Mouse (Mus musculus): ENCODE results near the gene Olfr266. TPM values are rescaled to one million over a fixed set of nuclear protein-coding genes. Genes with fewer than 3 reads are reported as not detected.

Olfr266 gene
- total RNA-seq (2014; fragmentation: Nextera tagmentation) (not detected in 2 replicates), total RNA-seq (2017) (0.23 and 0.27 TPM in 2 replicates), polyA plus RNA-seq (2012) (not detected in 2 replicates)

GRCm38 (mm10) chr3:106826187-106826586 is at the start of gene Olfr266:
TSS of gene Olfr266 (minus strand) at chr3:106826287.
- no peaks in the 10 kb centered on the region for H3K36me3 ChIP-seq (replicated peaks)
- no peak within 1 kb of the TSS for H3K4me3 ChIP-seq (ENCODE audit: low read depth, low read length)
- ATAC-seq (ENCODE audit: extremely low read depth, insufficient number of reproducible peaks, low FRiP score, poor library complexity, severe bottlenecking) = no peak
- H3K9me3 ChIP-seq (replicated peaks) = no peaks in the 10 kb centered on the region
- TF ChIP-seq POLR2AphosphoS5 (IDR thresholded peaks at IDR 0.05; ENCODE audit: insufficient replicate concordance, low read depth, low read length) (no peak), TAL1 (conservative IDR thresholded peaks at IDR 0.05; ENCODE audit: low read depth, low read length) (no peak)
- no peak for DNase-seq (ENCODE audit: low spot score)
- H3K4me1 ChIP-seq (ENCODE audit: insufficient read depth, low read depth, low read length) = no peaks in the 10 kb centered on the region
- H3K27me3 ChIP-seq (ENCODE audit: insufficient read depth, low read length) = no peaks in the 10 kb centered on the region

DNA sequence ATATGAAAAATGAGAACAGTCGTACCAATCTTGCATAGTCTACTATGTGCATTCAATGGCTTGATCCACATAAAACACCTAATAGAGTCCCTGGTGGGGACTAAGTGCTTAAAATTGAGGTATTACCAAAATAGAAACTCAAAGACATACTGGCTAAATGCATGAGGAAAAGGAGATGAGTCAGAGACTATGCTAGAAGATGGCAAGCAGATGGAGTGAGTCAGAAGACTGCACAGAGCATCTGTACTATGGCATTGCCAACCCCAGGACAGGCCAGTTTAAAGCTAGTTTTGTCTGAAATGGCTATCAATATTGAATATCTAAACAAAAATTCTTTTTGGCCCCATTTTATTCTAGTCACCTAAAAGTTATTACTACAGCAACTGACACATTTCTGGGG is 49.5 kb upstream of the Olfr266 start:
- no peak for TF ChIP-seq TAL1 (conservative IDR thresholded peaks at IDR 0.05; ENCODE audit: low read depth, low read length)
- TF ChIP-seq POLR2AphosphoS5 (IDR thresholded peaks at IDR 0.05; ENCODE audit: insufficient replicate concordance, low read depth, low read length) = no peak
- TF ChIP-seq GATA1 (IDR thresholded peaks at IDR 0.05; ENCODE audit: borderline replicate concordance, low read length) = no peak
- TF ChIP-seq CTCF (IDR thresholded peaks at IDR 0.05; ENCODE audit: low read depth, low read length) = no peak
- no peak for TF ChIP-seq GATA2 (IDR thresholded peaks at IDR 0.05; ENCODE audit: borderline replicate concordance, low read depth, low read length)
- no peaks in the 10 kb centered on the region for H3K9me3 ChIP-seq (replicated peaks)
- DNase-seq (ENCODE audit: low spot score) (no peak), ATAC-seq (ENCODE audit: extremely low read depth, insufficient number of reproducible peaks, low FRiP score, poor library complexity, severe bottlenecking) (no peak)
- no peaks in the 10 kb centered on the region for H3K27me3 ChIP-seq (ENCODE audit: insufficient read depth, low read length)
- no peaks in the 10 kb centered on the region for H3K36me3 ChIP-seq (replicated peaks)
- H3K4me3 ChIP-seq (ENCODE audit: low read depth, low read length) = no peak overlapping the region
- no peaks in the 10 kb centered on the region for H3K4me1 ChIP-seq (ENCODE audit: insufficient read depth, low read depth, low read length)

- Histone ChIP-seq H3K4me1 (ENCODE audit: insufficient read depth, low read depth, low read length) (no peaks in the 10 kb centered on the region), H3K9me3 (replicated peaks) (no peaks in the 10 kb centered on the region), H3K27me3 (ENCODE audit: insufficient read depth, low read length) (no peaks in the 10 kb centered on the region), H3K4me3 (ENCODE audit: low read depth, low read length) (no peak overlapping the region), H3K36me3 (replicated peaks) (no peaks in the 10 kb centered on the region)
- DNase-seq (ENCODE audit: low spot score) = no peak
- TF ChIP-seq CTCF (IDR thresholded peaks at IDR 0.05; ENCODE audit: low read depth, low read length) = no peak
- TF ChIP-seq POLR2AphosphoS5 (IDR thresholded peaks at IDR 0.05; ENCODE audit: insufficient replicate concordance, low read depth, low read length) = no peak
- no peak for TF ChIP-seq GATA2 (IDR thresholded peaks at IDR 0.05; ENCODE audit: borderline replicate concordance, low read depth, low read length)
- TF ChIP-seq GATA1 (IDR thresholded peaks at IDR 0.05; ENCODE audit: borderline replicate concordance, low read length) = no peak
- no peak for ATAC-seq (ENCODE audit: extremely low read depth, insufficient number of reproducible peaks, low FRiP score, poor library complexity, severe bottlenecking)
Measured at GRCm38 (mm10) chr3:106872893-106873292, 46.8 kb upstream of the Olfr266 start.

GRCm38 (mm10) chr3:106832107-106832506 is 6.0 kb upstream of the Olfr266 start:
- no peak for TF ChIP-seq CTCF (IDR thresholded peaks at IDR 0.05; ENCODE audit: low read depth, low read length)
- no peak for TF ChIP-seq TAL1 (conservative IDR thresholded peaks at IDR 0.05; ENCODE audit: low read depth, low read length)
- no peak for TF ChIP-seq GATA1 (IDR thresholded peaks at IDR 0.05; ENCODE audit: borderline replicate concordance, low read length)
- no peak for TF ChIP-seq POLR2AphosphoS5 (IDR thresholded peaks at IDR 0.05; ENCODE audit: insufficient replicate concordance, low read depth, low read length)
- TF ChIP-seq GATA2 (IDR thresholded peaks at IDR 0.05; ENCODE audit: borderline replicate concordance, low read depth, low read length) = no peak
- Histone ChIP-seq H3K9me3 (replicated peaks) (peaks cover 8% of the 10 kb centered on the region), H3K4me3 (ENCODE audit: low read depth, low read length) (no peak overlapping the region), H3K27me3 (ENCODE audit: insufficient read depth, low read length) (no peaks in the 10 kb centered on the region), H3K4me1 (ENCODE audit: insufficient read depth, low read depth, low read length) (no peaks in the 10 kb centered on the region), H3K36me3 (replicated peaks) (no peaks in the 10 kb centered on the region)
- DNase-seq (ENCODE audit: low spot score) (no peak), ATAC-seq (ENCODE audit: extremely low read depth, insufficient number of reproducible peaks, low FRiP score, poor library complexity, severe bottlenecking) (no peak)

DNA sequence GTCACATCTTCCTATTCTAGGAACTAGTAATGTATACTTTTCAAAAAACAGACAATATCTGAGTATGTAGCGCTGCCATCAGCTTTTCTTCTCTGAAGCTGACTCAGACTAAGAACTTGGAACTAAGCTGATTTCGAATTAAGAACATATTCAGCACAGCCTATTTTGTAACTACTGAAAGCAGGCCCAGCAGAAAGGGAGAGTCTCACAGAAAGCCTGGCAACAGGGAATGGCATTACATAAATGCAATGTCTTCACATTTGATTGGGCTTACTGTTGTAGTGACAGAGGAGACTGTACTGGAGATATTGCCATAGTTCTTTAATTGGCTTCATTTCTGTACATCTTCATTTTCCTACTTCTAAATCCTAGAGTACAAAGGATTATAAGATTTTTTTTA is 8.4 kb downstream of the Olfr266 start:
- ATAC-seq (ENCODE audit: extremely low read depth, insufficient number of reproducible peaks, low FRiP score, poor library complexity, severe bottlenecking) (no peak), DNase-seq (ENCODE audit: low spot score) (no peak)
- Histone ChIP-seq H3K4me1 (ENCODE audit: insufficient read depth, low read depth, low read length) (no peaks in the 10 kb centered on the region), H3K9me3 (replicated peaks) (no peaks in the 10 kb centered on the region), H3K27me3 (ENCODE audit: insufficient read depth, low read length) (no peaks in the 10 kb centered on the region), H3K4me3 (ENCODE audit: low read depth, low read length) (no peak overlapping the region), H3K36me3 (replicated peaks) (no peaks in the 10 kb centered on the region)
- TF ChIP-seq TAL1 (conservative IDR thresholded peaks at IDR 0.05; ENCODE audit: low read depth, low read length) = no peak
- no peak for TF ChIP-seq CTCF (IDR thresholded peaks at IDR 0.05; ENCODE audit: low read depth, low read length)
- no peak for TF ChIP-seq GATA1 (IDR thresholded peaks at IDR 0.05; ENCODE audit: borderline replicate concordance, low read length)
- TF ChIP-seq POLR2AphosphoS5 (IDR thresholded peaks at IDR 0.05; ENCODE audit: insufficient replicate concordance, low read depth, low read length) = no peak
- TF ChIP-seq GATA2 (IDR thresholded peaks at IDR 0.05; ENCODE audit: borderline replicate concordance, low read depth, low read length) = no peak

GRCm38 (mm10) chr3:106808972-106809695 is 17.0 kb downstream of the Olfr266 start:
- H3K9me3 ChIP-seq (replicated peaks) = no peaks in the 10 kb centered on the region
- no peaks in the 10 kb centered on the region for H3K27me3 ChIP-seq (ENCODE audit: insufficient read depth, low read length)
- no peak for TF ChIP-seq GATA1 (IDR thresholded peaks at IDR 0.05; ENCODE audit: borderline replicate concordance, low read length)
- TF ChIP-seq TAL1 (conservative IDR thresholded peaks at IDR 0.05; ENCODE audit: low read depth, low read length) = no peak
- TF ChIP-seq CTCF (IDR thresholded peaks at IDR 0.05; ENCODE audit: low read depth, low read length) = no peak
- no peak for TF ChIP-seq GATA2 (IDR thresholded peaks at IDR 0.05; ENCODE audit: borderline replicate concordance, low read depth, low read length)
- TF ChIP-seq POLR2AphosphoS5 (IDR thresholded peaks at IDR 0.05; ENCODE audit: insufficient replicate concordance, low read depth, low read length) = no peak
- no peaks in the 10 kb centered on the region for H3K4me1 ChIP-seq (ENCODE audit: insufficient read depth, low read depth, low read length)
- no peak overlapping the region for H3K4me3 ChIP-seq (ENCODE audit: low read depth, low read length)
- DNase-seq (ENCODE audit: low spot score) (no peak), ATAC-seq (ENCODE audit: extremely low read depth, insufficient number of reproducible peaks, low FRiP score, poor library complexity, severe bottlenecking) (no peak)
- no peaks in the 10 kb centered on the region for H3K36me3 ChIP-seq (replicated peaks)
